Mouse (Mus musculus) kidney, adult 2 months (tissue): ENCODE measurements at regions not wholly inside any gene's neighbourhood (a gene's known extent, or its start where the extent isn't known, plus 50 kb on each side); places are given as distances from the start of the nearest gene placed in this dataset.

Experiments used
- CTCF ChIP-seq: fragments of 200-500 bp; conservative IDR thresholded peaks from 2 replicates; pipeline ENCODE4 v1.5.1; 2011; ENCODE audit warnings: low read depth, mild to moderate bottlenecking, control low read depth, low read length, moderate library complexity, mixed read lengths; ENCODE audit not compliant: insufficient read depth, insufficient read length
- POLR2A ChIP-seq: fragments of 200-500 bp; IDR thresholded peaks from one replicate; pipeline ENCODE4 v1.6.1; 2011; ENCODE audit warnings: low read depth, low read length, control low read depth

- TF ChIP-seq CTCF (no peak), POLR2A (no peak)
These were observed 220.2 kb upstream of the Irak1bp1 start for GRCm38 (mm10) chr9:82609111-82609510.
